Comparison of ENCODE assay signal across 6 mouse cellular contexts in genomic region chr13:73087815-73088214, GRCm38 (mm10).
A peak's percentile ranks its signal among the peaks of the same experiment; 100 is the strongest.
DNase-seq lines count a peak whose midpoint lies in the region; ATAC-seq and TF ChIP-seq lines count a peak whose summit lies in the region.
"Not testable (repeated sequence)": the region's sequence is repeated elsewhere in the genome, so short reads cannot be mapped to it uniquely, and the experiment has no call there.

No protein-coding gene starts in this region.

- TF ChIP-seq POLR2A in kidney, adult 2 months (IDR thresholded peaks at IDR 0.05; ENCODE audit: low read depth, low read length) = not testable (repeated sequence)

- H3K4me2 ChIP-seq in midbrain, embryonic 11.5 days = not testable (repeated sequence)

- not testable (repeated sequence) for H3K4me3 ChIP-seq in kidney, adult 2 months (ENCODE audit: insufficient read depth, low read depth, low read length); left cerebral cortex, adult 2 months; midbrain, embryonic 11.5 days (ENCODE audit: low read depth, low read length)

- H3K36me3 ChIP-seq in kidney, adult 2 months (ENCODE audit: control insufficient read depth, insufficient read depth, low read length); midbrain, embryonic 11.5 days (ENCODE audit: control insufficient read depth, insufficient read depth, low read length): not testable (repeated sequence)

- peak; percentile 45 for DNase-seq in R1 (ENCODE audit: low read depth, low spot score)
- peak; percentile 15 to 21 for DNase-seq in cerebellum, postnatal 14 days
- peak; percentile 20 for DNase-seq in kidney, adult 2 months
- DNase-seq in left cerebral cortex, adult 2 months (ENCODE audit: extremely low spot score in 1 of 2, low spot score in 2 of 2) = not testable (repeated sequence)
- DNase-seq in midbrain, embryonic 11.5 days (ENCODE audit: low spot score, missing footprints) = peak; percentile 12

- intact Hi-C loops in left cerebral cortex, adult 2 months (cut with DNase I) = loop anchor here (10.0 kb wide), 2 partner anchors 217 to 327 kb away; no protein-coding TSS in a partner anchor

- not testable (repeated sequence) for H3K27ac ChIP-seq in kidney, adult 2 months (ENCODE audit: insufficient read depth, low read depth, low read length); left cerebral cortex, adult 2 months; midbrain, embryonic 11.5 days (ENCODE audit: low read depth, low read length)

- H3K4me1 ChIP-seq in kidney, adult 2 months (ENCODE audit: control insufficient read depth, insufficient read depth, low read length); midbrain, embryonic 11.5 days (ENCODE audit: control insufficient read depth, insufficient read depth, low read length): not testable (repeated sequence)

- not testable (repeated sequence) for H3K27me3 ChIP-seq in kidney, adult 2 months (replicated peaks; ENCODE audit: control insufficient read depth, insufficient read depth, low read length); midbrain, embryonic 11.5 days (ENCODE audit: control insufficient read depth, insufficient read depth, low read length)

- peak; percentile 39; the same call in 1 of the 2 replicates for TF ChIP-seq CTCF in kidney, adult 2 months (conservative IDR thresholded peaks at IDR 0.05; ENCODE audit: insufficient read depth, insufficient read length, low read depth, low read length)
- peak; percentile 3; the same call in 1 of the 2 replicates for TF ChIP-seq CTCF in left cerebral cortex, adult 2 months (IDR thresholded peaks at IDR 0.05)

- ATAC-seq in frontal cortex, adult (ENCODE audit: low TSS enrichment) = 0 out of 2 replicates have a peak, but pooled peaks have one; percentile 52
- ATAC-seq in midbrain, embryonic 11.5 days (ENCODE audit: low FRiP score) = not testable (repeated sequence)

- H3K9me3 ChIP-seq in midbrain, embryonic 11.5 days (ENCODE audit: control insufficient read depth, low read length) = not testable (repeated sequence)

- H3K9ac ChIP-seq in midbrain, embryonic 11.5 days (ENCODE audit: low read length) = not testable (repeated sequence)
